Mouse (Mus musculus) kidney, adult 2 months (tissue): ENCODE results near the gene Ern1. TPM values are rescaled to one million over a fixed set of nuclear protein-coding genes. Genes with fewer than 3 reads are reported as not detected.
A peak's percentile ranks its signal among the peaks of the same experiment; 100 is the strongest.

ENCODE experiments used
- DNase-seq: peaks from one replicate; pipeline ENCODE4 v3.0.0; 2021
- H3K27ac ChIP-seq: fragments of 200-500 bp; 2 replicates; pipeline ENCODE4 v1.5.1; 2012; ENCODE audit warnings: low read depth, low read length, control low read depth, inconsistent platforms; ENCODE audit not compliant: insufficient read depth
- H3K27me3 ChIP-seq: fragments of 200-500 bp; replicated peaks from 2 replicates; pipeline ENCODE4 v1.6.1; 2012; ENCODE audit warnings: mild to moderate bottlenecking, moderate library complexity, low read length, inconsistent platforms; ENCODE audit not compliant: control insufficient read depth, insufficient read depth
- H3K36me3 ChIP-seq: fragments of 200-500 bp; 2 replicates; pipeline ENCODE4 v1.6.1; 2012; ENCODE audit warnings: mild to moderate bottlenecking, moderate library complexity, low read length, inconsistent platforms; ENCODE audit not compliant: control insufficient read depth, insufficient read depth
- H3K4me1 ChIP-seq: fragments of 200-500 bp; 2 replicates; pipeline ENCODE4 v1.6.1; 2011; ENCODE audit warnings: low read length; ENCODE audit not compliant: control insufficient read depth, insufficient read depth
- H3K4me3 ChIP-seq: fragments of 200-500 bp; 2 replicates; pipeline ENCODE4 v1.5.1; 2011; ENCODE audit warnings: mild to moderate bottlenecking, low read depth, low read length, control low read depth; ENCODE audit not compliant: insufficient read depth
- CTCF ChIP-seq: fragments of 200-500 bp; conservative IDR thresholded peaks from 2 replicates; pipeline ENCODE4 v1.5.1; 2011; ENCODE audit warnings: low read depth, mild to moderate bottlenecking, control low read depth, low read length, moderate library complexity, mixed read lengths; ENCODE audit not compliant: insufficient read depth, insufficient read length
- POLR2A ChIP-seq: fragments of 200-500 bp; IDR thresholded peaks from one replicate; pipeline ENCODE4 v1.6.1; 2011; ENCODE audit warnings: low read depth, low read length, control low read depth
- WGBS: fragments of 180-500 bp; shearing (Covaris S2); methylation state at CpG from one replicate; pipeline ENCODE4 v1.1.7; 2018; 5-methylcytosine and 5-hydroxymethylcytosine counted together
- polyA plus RNA-seq: library from polyadenylated mRNA; depleted of rRNA; stranded (reverse); fragments of >200 nt; gene quantifications from 2 replicates; pipeline ENCODE4 v1.2.3, GENCODE M21; 2012; rRNA removed

Ern1 gene
- 12.6 and 15.1 TPM in 2 replicates for polyA plus RNA-seq

DNA sequence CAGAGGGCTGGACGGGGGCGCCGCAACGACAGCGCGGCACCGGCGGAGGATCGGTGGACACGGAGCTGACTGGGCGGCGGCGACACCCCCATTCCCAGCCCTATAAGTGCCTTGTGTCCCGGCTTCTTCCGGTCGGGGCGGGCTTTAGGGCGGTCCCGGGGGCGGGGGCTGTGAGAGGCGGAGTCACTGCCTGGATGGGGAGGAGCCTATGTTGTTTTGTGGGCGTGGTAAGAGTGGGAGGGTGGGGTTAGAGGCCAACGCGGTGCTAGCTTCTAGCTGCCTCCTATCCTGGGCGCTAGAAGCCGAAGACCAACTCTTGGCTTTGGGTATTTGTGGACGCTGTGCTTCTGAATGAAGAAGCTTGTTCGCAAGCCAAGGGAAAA, at the start of gene Ern1:
Gene Ern1 (minus strand): TSS at position 120 of the 383 bp plus-strand sequence.
- Histone ChIP-seq H3K27ac (peak within 1 kb of the TSS; percentile 60), H3K27me3 (no peaks in the 10 kb centered on the region), H3K4me1 (peaks cover 2% of the 10 kb centered on the region; the same call in 1 of the 2 replicates), H3K36me3 (no peaks in the 10 kb centered on the region), H3K4me3 (peak within 1 kb of the TSS; percentile 77)
- peak; percentile 97 for DNase-seq
- WGBS = 1% methylated on average over 28 of the region's 28 CpGs
- TF ChIP-seq CTCF = no peak
- peak; percentile 82 for TF ChIP-seq POLR2A

DNA sequence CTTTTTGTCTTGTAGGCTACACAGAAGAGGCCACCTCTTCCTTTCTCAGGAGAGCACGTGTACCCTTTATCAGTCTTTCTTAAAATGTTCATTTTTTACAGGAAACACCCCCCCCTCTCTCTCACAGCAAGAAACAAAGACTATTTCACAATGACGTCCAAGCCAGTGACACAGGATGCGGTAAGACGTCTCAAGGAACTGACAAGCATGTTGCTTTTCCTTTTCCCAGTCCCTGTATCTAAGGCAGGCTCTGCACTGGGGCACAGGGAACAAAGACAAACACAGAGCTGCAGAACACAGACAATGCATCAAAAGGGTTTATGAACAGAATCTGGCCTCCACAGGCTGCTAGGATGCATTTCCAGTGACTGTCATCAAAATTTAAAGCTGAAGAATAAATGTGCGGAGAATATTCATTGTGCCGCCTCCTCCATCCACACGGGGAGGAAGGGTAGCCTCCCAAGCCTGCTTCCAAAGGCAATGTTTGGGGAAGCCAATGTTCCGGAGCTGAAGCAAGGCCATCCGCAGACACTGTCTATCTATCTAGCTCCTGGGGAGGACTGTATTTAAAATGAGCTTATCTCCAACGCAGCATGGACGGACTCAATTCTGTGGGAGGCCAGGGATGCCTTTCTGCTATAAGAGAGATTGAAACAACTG, 48.7 kb upstream of the Ern1 start:
- Histone ChIP-seq H3K4me3 (no peak overlapping the region), H3K36me3 (no peaks in the 10 kb centered on the region), H3K27ac (peak overlapping the region; percentile 21; the same call in 1 of the 2 replicates), H3K27me3 (no peaks in the 10 kb centered on the region), H3K4me1 (peaks cover 47% of the 10 kb centered on the region)
- 66% methylated on average over 11 of the region's 11 CpGs for WGBS
- peak; percentile 43 for DNase-seq
- TF ChIP-seq POLR2A = no peak

DNA sequence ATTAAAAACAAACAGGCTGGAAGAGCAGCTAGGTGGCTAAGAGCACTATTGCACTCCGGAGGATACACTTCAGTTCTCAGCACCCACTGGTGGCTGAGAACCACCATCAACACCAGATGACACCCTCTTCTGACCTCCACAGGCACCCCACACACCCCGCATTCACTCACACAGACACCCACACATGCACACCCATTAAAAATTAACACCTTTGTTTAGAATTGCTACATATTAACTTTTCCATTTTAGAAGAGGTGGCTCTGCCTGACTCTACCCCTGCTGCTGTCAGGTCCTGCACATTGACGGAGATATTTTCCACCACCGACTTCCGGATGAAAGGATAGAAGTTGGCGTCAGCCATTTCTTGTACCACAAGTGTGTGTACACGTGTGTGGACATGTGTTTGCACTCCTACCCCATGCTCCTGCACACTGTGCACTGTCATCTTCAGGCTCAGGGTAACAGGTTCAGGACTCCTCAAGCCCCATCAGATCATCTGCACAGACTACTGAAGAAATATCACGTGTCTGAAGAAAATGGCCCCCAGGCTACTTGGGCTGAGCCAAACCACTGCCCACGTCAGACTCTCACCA, 48.1 kb upstream of the Ern1 start:
- WGBS = 52% methylated on average over 9 of the region's 9 CpGs
- no peaks in the 10 kb centered on the region for H3K36me3 ChIP-seq
- TF ChIP-seq POLR2A (no peak), CTCF (no peak)
- H3K27ac ChIP-seq = peak overlapping the region; percentile 6; the same call in 1 of the 2 replicates
- no peaks in the 10 kb centered on the region for H3K27me3 ChIP-seq
- peak; percentile 60 for DNase-seq
- no peak overlapping the region for H3K4me3 ChIP-seq
- H3K4me1 ChIP-seq = peaks cover 43% of the 10 kb centered on the region

DNA sequence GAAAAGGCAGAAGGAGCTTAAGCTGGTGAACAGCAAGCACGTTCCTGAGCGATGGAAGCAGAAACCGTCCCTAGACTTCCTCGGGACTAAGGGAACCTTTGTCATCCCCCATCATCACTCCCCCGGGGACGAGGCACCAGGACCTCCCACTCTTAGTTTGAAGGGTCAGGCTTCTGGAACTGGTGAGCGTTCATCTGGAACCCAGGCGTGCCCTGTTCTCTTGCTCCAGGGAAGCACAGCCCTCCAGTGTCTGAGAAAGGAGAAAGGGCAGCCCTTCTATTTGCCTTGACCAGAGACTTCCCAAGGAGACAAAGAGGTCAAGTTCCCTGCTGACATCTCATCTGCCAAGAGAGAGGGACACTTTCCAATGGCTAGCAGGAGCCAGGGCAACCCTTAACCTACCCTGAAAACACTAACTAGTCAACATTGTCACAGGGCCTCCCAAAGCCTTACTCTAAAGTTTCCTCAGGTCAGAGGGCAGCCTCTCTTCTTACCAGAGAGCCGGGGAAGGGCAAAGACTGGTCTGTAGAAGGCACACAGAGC, 44.7 kb upstream of the Ern1 start:
- H3K36me3 ChIP-seq = no peaks in the 10 kb centered on the region
- peaks cover 47% of the 10 kb centered on the region for H3K4me1 ChIP-seq
- 49% methylated on average over 9 of the region's 9 CpGs for WGBS
- no peak overlapping the region for H3K4me3 ChIP-seq
- H3K27ac ChIP-seq = peak overlapping the region; percentile 52
- no peaks in the 10 kb centered on the region for H3K27me3 ChIP-seq
- peak; percentile 81 for DNase-seq
- no peak for TF ChIP-seq CTCF
- no peak for TF ChIP-seq POLR2A

DNA sequence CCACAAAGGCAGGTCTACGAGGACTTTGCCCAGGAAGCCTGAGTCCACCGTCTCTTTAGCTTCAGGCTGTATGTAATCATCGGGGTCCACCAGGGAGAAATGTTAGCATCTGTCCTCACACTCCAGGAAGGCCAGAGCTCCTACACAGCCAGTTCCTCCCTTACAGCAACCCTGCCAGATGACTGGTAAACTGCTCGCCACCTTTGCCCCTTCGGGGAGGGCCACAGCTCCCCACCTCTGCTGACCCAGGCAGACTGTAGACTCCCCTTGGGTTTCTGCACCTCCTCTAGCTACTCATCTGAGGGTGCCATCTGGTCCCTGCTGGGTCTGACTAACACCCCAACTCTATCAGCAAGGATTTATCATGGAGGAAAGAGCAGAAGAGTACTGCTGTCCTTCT, 42.1 kb upstream of the Ern1 start:
- no peak overlapping the region for H3K4me3 ChIP-seq
- peak overlapping the region; percentile 41; the same call in 1 of the 2 replicates for H3K27ac ChIP-seq
- WGBS = 56% methylated on average over 5 of the region's 5 CpGs
- no peaks in the 10 kb centered on the region for H3K36me3 ChIP-seq
- peaks cover 42% of the 10 kb centered on the region for H3K4me1 ChIP-seq
- no peaks in the 10 kb centered on the region for H3K27me3 ChIP-seq
- peak; percentile 86 for DNase-seq
- no peak for TF ChIP-seq POLR2A
- no peak for TF ChIP-seq CTCF

DNA sequence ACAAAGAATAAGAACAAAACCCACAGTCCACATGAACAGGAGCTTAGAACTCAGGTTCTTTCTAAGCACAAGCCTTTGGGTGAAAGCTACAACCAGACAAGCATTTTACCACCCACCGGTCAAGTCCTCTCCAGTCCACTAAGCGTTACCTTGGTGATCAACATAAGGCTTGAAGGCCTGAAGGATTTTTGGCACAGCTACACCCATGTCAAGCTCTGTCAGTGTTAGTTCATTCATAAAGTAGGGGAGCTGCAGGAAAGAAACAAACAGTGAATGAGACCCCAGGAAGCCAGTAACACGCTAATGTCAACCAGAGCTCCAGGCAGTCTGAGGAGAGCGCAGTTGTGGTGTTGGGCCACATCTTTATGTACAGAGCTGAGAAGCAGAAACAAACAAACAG, 41.5 kb upstream of the Ern1 start:
- no peaks in the 10 kb centered on the region for H3K27me3 ChIP-seq
- peak overlapping the region; percentile 17; the same call in 1 of the 2 replicates for H3K27ac ChIP-seq
- TF ChIP-seq CTCF = no peak
- no peak for TF ChIP-seq POLR2A
- 75% methylated on average over 4 of the region's 4 CpGs for WGBS
- no peaks in the 10 kb centered on the region for H3K36me3 ChIP-seq
- DNase-seq = no peak
- no peak overlapping the region for H3K4me3 ChIP-seq
- H3K4me1 ChIP-seq = peaks cover 37% of the 10 kb centered on the region

DNA sequence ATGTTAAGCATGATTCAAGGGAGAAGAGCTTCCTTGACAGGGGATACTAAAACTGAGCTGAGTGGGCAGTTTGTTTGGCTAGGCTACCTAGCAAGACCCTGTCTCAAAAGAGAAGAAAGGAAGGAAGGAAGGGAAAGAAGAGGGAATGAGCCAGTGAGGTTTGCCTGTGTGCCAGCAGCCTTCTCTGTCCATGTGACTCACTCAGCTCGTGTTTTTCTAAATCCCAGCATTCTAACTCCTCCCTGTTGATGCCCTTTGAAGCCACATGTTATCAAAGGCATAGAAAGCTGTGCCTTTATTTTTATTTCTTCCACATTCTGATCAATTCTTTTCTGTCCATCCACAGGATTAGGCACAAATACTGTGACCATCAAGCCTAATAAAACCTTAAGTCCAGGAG, 40.3 kb upstream of the Ern1 start:
- peak overlapping the region; percentile 66; the same call in 1 of the 2 replicates for H3K27ac ChIP-seq
- TF ChIP-seq POLR2A (no peak), CTCF (no peak)

More for the DNA sequence above, 40.3 kb upstream of the Ern1 start:
- peaks cover 33% of the 10 kb centered on the region for H3K4me1 ChIP-seq
- no peaks in the 10 kb centered on the region for H3K36me3 ChIP-seq
- 45% methylated on average over 1 of the region's 1 CpGs for WGBS
- no peaks in the 10 kb centered on the region for H3K27me3 ChIP-seq
- no peak overlapping the region for H3K4me3 ChIP-seq
- peak; percentile 41 for DNase-seq
